Mouse (Mus musculus): ENCODE measurements around the gene Kif26b.

DNA sequence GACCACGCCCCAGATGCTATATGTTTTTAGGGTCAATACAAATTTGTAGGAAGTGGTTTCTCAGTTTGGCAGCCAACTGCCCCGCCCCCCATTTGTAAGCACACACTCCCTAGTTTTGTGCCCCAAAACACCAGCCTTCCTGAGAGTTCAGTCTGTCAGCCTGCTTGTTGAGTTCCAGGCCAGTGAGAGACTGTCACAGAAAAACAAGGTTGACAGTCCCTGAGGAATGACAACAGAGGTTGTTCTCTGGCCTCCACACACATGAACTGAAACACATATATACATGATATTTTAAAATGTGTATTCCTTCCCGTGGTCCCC, 365.1 kb downstream of the Kif26b start:
- TF ChIP-seq POLR2A (IDR thresholded peaks at IDR 0.05; ENCODE audit: low read depth, low read length) (no peak), CTCF (IDR thresholded peaks at IDR 0.05; ENCODE audit: extremely low read depth, insufficient read length, insufficient replicate concordance, low read depth, low read length) (no peak)
